Mouse (Mus musculus): ENCODE measurements at regions not wholly inside any gene's neighbourhood (a gene's known extent, or its start where the extent isn't known, plus 50 kb on each side); places are given as distances from the start of the nearest gene placed in this dataset.

DNA sequence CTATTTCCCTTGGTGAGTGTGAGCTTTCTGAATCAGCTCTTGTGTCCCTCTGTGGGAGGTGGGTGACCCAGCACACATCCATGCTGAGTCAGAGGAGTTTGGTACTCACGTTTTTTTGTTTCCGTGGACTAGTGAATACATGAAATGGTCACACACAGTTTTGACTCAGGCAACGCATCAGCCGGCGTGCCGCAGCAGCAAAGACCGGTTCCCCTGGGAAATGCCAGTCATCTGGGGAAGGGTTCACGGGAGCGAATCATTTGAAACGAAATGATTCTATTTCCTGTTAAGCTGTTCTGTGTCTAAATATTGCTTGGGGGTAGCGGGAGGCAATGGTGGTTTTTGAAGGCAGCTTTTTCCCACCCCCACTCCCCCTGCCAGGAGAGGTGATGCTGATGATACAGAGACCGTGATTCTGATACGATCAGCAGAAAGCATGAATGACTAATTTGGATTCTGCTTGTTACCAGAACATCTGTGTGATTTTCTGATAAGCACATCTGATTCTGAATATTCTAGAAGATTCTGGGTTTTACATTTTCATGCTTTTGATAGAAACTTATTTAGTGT is 223.5 kb downstream of the Klf5 start:
- peak; percentile 22 for DNase-seq (ENCODE audit: low spot score)

DNA sequence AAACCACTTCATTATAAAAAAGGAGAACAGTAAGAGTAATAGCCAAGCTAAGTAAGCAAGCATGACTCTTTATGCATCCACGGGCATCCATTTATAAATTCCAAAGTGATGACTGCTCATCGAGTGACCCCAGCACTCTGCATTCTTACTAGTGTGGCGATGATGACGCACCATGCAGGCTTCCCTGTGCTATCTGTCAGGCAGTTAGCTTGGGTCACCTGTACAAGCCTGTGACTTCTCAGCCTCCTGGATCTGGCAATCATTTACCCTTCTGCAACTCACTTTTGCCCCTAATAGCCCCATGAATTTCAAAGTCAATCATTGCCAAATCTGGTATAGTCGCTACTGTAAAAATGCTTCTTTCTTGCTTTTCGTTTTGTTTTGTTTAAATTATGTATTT is 237.3 kb downstream of the Klf5 start:
- no peak for DNase-seq (ENCODE audit: low spot score)

DNA sequence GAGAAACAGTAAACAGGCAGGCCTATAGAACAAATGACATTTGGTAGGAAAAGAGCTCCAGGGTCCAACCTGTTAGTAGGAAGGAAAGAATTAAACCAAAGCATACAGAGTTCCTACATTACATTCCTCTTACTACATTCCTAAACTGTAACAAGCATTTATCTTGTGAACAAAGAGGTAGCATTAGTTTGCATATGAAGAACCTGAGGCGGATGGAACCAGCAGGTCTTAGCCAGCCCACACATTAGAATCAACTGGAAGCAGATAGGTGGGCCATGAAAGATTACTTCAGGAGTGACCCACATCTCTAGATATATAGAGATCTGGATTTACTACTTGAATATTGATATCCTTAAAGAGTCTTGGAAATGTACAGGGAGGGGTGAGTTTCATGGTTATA is 238.8 kb downstream of the Klf5 start:
- no peak for DNase-seq (ENCODE audit: low spot score)

DNA sequence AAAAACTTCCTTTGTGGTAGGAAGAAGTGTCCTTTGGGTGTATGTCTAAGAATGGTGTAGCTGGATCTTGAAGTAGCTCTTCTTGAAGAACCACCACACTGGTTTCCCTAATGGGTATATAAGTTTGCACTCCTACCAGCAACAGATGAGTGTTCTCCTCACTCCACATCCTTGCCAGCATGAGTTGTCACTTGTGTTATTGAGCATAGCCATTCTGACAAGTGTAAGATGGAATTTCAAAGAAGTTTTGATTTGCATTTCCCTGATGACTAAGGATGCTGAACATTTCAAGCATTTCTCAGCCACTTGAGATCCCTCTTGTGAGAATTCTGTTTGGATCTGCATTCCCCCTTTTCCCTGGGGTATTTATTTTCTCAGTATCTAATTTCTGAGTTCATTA is 243.2 kb downstream of the Klf5 start:
- DNase-seq (ENCODE audit: low spot score) = no peak

DNA sequence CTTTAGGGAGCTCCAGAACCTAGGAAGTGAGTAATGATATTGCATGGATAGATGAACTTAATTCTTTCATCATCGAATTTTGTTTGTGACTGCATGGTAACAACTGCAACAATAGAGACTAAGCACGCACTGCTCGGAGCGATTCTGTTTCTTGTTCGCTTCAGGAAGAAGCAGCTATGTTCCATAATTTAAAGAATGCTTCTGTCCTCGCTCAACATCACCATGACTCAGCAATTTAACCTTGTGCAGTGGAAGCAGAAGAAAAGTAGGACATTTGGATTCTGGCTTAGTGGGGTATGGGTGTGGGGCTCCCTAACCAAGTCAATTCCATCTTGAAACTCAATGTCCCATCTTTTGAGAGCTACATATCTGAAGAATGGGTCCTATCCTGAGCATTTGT is 249.4 kb downstream of the Klf5 start:
- no peak for DNase-seq (ENCODE audit: low spot score)

DNA sequence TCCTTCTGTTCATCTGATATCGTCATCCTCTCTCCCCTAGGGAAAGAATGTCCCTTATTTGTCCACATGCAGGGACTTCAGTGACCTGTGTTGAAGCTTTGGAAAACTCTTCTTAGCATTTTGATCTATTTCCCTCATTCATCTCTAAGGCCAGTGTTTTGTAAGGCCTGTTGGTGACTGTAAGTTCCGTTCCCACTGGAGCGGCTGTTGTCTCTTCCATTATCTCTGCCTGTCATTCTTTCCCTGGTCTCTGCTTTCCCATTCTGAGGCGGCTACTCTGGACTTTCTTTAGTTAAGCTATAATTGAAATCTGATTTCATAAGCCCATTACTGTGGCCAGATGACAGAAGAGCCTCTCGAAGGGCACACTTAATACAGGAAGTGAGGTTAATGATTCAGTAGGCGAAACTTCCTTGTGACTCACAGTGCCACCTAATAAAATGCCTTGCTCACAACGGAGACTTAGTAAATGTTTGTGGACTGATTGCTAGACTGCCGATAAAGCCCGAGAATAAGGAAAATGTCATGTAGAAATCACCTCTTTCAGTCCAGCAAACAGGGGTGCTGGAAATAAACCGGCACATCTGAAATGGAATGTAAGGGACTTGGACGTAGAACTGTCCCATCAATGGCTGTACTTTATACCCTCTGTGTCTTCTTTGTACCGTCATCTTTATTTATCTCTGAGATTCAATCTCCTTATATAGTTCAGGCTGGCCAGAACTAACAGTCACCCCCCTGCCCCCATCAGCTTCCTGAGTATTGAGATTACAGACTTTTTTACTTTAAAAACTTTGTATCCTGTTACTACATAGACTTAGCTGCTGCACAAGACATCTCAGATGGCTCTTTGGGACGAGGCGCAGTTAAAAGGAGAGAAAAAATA is 250.1 kb downstream of the Klf5 start:
- no peak for DNase-seq (ENCODE audit: low spot score)

DNA sequence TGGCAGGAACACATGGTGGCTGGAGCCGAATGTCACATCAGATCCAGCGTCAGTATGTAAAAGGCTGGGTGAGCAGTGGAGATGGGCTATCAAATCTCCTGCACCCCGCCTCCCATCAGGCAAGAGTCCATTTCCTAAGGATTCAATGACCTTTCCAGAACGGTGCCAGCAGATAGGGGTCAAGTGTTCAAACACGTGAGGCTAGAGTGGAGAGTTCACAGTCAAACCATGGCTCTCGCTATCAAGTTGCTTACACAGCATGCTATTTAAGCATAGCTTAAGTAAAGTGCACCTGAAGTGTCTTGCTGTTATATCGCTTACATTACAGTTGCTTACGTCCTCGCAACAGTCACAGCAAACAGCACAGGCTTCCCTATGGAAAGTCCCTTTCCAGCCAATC is 265.5 kb downstream of the Klf5 start:
- no peak for DNase-seq (ENCODE audit: low spot score)

DNA sequence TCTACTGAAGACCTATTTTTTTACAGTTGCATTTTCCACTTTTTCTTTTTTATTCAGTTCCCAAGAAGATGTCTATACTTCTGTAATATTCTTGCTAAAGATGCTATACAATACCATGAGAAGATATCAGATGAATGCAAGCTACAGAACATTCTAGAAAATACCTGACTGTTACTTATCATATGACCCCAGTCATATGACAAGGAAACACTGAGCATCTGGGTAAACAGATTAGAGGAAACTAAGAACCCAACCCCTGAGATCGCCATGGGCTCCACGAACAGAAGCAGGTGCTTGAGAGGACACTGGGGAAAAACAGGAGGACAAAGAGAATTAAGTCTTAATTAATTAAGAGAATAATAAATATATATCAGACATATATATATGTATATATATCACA is 275.7 kb downstream of the Klf5 start:
- DNase-seq (ENCODE audit: low spot score) = no peak

DNA sequence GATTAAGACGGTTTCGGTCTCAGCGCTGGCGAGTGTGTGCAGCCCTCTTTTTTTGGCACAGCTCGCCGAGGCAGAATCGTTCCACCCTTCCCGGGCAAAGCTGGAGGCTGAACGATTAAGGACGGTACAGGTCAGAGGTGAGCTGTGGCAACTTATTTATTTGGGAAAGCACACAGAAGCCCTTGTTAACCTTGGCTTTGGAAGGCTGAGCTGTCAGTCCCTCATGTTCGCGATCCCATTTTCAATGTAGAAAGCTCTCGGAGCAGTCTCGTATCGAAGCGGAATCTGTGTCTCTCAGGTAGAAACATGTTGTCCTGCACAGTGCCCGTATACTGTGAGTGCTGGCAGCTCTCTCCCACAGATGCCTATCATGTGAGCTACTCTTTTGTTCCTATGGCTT is 280.2 kb downstream of the Klf5 start:
- DNase-seq (ENCODE audit: low spot score) = no peak

DNA sequence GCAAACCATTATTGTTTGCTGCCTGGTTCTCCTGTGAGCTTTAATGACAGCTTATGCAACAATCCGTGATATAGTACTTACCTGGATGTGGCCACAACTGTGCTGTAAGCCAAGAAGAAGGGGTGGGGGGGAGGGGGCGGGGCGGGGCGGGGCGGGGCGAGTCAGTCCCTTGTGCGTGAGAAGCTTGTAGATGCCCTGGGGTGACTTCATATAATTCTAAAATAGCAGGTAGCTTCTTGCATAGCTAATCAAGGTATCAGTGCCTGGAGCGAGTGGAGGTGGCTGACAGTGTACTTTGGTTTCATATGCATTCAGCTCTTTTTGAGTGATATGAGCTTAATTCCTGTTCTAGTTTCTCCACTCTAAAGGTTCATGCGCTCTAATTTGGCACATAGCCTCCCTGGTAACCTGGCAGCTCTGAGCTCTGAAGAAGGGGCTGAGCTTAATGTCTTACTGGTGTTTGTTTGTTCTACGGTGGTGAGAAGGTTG is 280.8 kb downstream of the Klf5 start:
- no peak for DNase-seq (ENCODE audit: low spot score)

DNA sequence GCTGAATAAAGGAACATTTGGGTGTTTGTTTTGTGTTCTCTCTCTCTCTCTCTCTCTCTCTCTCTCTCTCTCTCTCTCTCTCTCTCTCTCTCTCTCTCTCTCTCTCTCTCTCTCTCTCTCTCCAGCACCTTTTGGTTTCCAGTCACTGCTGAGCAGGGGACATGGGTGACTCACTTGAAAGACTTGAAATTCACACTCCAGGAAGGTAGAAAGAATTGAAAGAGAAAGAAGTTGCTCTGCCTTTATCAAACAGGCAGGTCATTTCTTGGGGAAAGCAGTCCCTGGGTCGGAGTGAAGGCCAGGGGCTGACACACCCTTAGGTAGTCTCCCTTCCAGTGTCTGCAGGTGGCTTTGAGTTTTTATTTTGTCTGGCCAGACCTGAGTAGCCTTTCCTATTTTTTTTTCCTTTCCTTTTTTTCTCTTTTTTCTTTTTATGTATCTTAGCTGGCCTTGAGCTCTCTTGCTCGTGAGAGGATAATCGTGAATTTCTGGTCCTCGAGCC is 281.3 kb downstream of the Klf5 start:
- DNase-seq (ENCODE audit: low spot score) = no peak

DNA sequence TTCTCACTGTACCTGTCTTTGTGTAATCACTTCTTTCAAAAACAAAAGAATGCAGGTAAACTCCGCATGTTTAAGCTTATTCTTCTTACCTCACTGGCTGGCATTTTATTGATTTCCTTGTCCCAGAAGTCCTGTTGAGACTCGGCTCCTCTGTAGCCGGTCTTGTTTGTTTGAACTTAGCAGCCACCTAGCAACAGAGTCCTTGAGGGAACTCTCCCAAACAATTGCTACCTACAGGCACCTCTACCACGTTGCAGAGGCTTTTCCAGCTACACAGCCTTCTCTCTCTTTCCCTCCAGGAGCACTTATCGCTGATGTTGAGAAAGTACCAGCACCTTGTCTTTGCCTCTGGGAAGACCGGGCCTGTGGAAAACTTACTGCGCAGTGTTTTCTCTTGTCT is 285.7 kb downstream of the Klf5 start:
- no peak for DNase-seq (ENCODE audit: low spot score)

DNA sequence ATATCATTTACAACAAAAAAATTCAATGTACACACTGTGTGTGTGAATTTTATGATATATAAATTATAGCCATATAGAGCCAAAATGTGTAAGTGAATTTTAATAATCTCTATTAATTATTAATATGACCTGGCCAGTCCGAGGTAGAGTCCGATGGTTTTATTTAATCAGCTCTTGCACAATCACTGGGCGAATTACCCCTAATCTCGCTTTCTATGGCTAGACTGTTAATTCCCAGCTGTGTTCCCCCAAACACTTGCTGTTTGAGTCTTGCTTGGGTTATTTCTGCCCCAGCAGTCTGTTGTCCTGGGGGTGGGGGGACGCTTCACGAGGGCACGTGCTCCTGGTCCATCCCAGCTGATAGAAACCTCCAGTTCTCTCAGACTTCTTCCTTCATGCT is 287.5 kb downstream of the Klf5 start:
- DNase-seq (ENCODE audit: low spot score) = no peak

DNA sequence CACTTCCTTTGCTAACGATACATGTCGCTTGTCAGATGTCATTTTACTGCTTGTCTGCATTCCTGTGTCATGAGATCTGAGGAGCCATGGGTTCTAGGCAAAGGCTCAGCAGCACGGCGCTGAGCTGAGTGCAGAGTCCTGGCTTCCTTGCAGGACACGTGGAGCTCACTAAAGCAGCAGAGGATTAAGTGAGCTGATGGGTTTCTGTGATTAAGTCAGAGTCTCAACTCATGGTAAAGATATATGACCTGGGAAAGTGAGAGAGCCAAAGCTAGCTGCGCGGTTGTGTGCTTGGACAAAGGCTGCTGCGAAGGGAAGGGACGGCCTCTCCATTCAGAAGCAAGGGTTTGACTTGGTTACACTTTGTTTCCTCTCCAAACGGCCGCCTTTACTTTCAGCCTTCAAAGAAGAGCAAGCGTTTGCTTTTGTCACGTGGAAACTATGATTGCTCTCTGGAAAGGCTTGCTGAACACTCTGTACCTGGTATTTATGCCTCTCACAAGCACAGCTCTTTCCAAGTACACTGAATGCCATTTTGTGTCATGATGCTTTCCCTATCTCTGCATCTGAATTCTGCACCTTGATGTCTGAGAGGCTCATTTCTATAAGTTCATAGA is 292.5 kb downstream of the Klf5 start:
- DNase-seq (ENCODE audit: low spot score) = no peak

DNA sequence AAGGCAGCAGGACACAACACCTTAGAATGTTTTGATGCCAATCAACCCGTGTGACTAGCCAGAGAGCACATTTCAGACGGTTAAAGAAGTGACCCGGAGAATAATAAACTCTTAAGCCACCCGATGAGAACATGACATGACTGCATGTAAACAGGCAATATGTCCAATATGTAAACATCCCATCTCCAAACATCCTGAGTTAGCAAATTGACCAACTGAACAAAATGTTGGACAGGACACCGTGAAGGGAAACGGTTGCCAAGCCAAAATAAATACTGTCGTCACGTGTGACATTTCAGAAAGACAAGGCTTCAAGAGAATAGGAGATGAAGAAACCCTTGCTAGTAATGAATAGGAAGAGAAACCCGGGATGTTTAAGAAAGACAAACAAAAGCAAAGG is 294.4 kb downstream of the Klf5 start:
- no peak for DNase-seq (ENCODE audit: low spot score)

DNA sequence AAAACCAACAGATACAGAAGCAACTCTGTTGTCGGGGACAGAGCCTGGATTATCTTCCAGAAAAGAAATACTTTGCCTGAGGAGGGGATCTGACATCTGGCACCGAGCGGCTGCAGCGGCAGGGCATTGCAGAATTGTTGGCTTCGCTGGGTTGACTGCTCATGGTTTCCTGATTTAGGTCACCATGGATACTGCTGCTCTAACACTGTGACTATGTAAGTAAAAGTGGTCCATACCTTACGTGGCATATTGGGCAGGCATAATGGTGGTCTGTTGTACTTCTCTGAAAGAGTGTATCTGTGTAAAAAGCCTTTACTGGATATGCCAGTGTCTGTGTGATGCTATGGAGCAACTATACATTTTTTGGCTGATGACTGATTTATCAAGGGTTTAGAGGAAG is 295.4 kb downstream of the Klf5 start:
- no peak for DNase-seq (ENCODE audit: low spot score)

DNA sequence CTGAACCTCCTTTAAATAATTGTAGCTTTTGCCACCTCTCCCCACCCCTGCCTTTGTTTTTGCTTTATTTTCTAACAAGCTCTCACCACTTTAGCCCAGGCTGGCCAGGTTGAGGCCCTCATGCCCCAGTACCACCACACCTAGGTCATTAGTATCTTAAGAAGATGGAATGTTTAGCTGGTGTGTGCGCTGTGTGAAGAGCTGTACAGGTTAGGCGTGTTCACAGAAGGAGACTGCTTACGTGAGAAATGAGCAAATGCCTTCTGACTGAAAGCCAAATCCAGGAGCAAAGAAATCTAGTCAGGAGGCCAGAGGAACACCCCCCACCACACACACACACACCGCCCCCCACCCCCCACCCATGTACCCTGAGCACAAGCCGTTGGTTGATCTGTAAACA is 303.4 kb downstream of the Klf5 start:
- DNase-seq (ENCODE audit: low spot score) = no peak

DNA sequence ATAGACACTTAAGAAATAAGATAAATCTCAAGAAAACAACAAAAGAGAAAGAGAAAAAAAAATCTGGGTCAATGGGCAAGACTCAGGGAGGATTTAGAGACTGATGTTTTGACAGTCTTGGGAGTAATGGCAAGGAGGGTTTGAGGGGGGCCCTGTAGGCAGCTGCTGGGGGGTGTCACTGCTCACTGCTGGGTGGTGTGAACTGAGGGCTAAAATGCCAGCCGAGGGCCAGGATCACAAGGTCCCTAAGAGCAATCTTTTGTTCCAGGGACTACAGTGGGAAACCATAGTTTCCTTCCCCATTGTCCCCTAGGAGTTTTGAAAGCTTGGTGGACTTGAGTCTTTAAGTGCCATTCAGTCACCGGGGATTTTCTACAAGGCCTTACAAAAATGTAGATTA is 304.8 kb downstream of the Klf5 start:
- no peak for DNase-seq (ENCODE audit: low spot score)

DNA sequence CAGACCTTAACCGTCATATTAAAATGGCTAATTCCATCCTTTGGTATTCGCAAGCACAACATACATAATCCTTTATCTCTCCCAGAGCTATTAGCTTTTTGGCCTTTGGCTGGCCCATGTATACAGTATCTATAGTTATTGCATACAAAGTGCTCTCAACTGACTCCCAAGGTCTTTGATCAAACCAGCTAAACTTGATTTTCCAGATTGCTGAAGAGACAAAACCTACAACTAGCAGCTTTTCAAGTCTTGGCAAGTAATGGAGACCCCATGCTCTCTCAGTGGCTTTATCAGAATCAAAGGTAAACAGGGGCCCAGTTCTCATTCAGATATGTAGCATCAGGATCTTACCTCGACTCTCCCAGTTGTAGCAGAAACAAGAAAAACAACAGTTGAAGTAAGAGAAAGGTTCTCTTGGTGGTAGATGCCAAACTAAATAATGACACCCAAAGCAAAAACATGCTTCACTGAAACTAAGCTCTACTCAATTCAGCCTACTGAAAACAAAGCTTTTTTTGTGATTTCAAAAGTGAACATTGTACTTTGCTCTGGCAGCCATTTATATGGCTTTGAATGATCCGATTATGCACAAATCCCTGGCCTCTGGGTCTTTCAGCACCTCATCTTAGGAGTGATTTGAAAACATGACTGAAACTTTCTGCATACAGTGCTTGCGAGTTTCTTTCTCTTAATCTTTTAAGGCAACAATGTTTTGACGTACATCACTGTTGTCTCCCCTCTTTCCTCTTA is 307.0 kb downstream of the Klf5 start:
- no peak for DNase-seq (ENCODE audit: low spot score)

DNA sequence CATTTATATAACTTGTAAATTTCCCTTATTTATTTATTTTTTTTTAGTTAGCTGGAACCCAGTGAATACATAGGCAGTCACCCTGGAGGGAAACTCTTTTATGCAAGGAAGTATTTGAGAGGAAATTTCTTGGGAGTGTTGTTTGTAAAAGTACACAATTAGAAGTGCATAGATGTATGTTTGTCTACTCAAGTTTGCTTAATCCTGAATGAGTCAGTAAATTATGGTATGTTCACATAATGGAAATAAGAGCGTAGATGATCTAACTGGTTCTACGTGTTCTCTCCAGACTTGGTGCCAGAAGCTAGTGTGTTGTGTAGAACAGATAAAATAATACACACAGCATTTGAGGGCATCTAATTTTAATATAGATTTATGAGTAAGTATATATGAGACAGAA is 310.5 kb downstream of the Klf5 start:
- DNase-seq (ENCODE audit: low spot score) = no peak

DNA sequence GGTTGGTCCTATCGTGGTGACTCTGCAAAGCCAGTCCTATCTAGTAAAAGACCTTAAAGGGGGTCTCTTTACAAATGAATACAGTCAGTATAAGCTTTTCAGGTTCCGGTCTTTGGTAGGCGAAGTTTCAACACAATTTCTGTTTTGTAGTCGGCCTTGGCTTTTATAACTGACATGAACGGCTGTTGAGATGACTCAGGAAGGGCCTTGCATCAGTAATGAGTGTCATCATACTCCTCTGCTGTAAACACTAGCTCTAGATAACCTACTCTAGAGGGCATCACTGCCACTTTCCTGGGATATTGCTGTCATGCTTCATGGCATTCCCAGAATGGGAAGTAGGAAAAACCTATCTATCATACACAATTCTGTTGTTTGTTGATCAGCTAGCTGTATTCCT is 312.9 kb downstream of the Klf5 start:
- DNase-seq (ENCODE audit: low spot score) = no peak

DNA sequence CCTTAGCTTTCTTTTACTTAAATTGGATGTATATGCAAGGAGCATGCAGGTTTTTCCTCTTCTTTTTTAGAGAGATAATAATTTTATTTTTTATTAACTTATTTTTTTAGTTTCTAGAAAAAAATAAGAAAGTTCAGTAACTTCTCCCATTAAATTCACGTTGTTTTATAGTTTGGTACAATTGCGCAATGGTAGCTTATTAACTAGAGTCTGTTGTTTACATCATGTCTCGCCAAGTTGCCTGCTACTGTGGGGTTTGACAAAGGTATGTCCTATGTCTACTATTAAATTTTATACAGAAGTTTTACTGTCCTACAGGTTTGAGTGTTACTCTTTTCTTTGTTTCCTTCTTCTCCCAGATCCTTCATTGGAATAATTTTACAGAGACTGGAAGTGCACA is 313.6 kb downstream of the Klf5 start:
- no peak for DNase-seq (ENCODE audit: low spot score)

DNA sequence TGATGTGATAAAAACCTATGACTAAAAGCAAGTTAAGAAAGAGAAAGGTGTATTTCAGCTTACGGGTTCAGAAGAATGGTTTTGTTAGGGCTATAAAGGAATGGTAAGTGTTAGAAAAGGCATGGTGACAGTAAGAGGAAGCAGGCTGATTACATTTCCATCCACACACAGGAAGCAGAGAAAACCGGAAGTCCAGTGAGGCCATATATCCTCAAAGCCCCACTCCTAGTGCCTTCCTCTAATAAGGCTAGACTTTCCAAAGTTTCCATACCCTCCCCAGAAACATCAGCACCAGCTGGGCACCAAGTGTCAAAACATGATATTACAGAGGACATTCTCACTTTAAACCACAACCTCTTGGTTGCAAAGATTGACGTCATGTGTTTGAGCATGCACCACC is 316.3 kb downstream of the Klf5 start:
- no peak for DNase-seq (ENCODE audit: low spot score)
